Mouse (Mus musculus) bone marrow macrophage, adult 2 months (primary cell): ENCODE measurements around the gene Sfmbt2.

Experiments
- CTCF ChIP-seq: IDR thresholded peaks from 2 replicates; pipeline ENCODE4 v1.5.1; 2012; ENCODE audit warnings: low read depth, mild to moderate bottlenecking, low read length, moderate library complexity
- POLR2A ChIP-seq: IDR thresholded peaks from 2 replicates; pipeline ENCODE4 v1.6.1; 2012; ENCODE audit warnings: mild to moderate bottlenecking, low read depth, low read length, borderline replicate concordance

- no peak for TF ChIP-seq CTCF
- TF ChIP-seq POLR2A: no peak
Measured at GRCm38 (mm10) chr2:10569392-10569791, 199.1 kb downstream of the Sfmbt2 start.
